Mouse (Mus musculus) stomach, postnatal 0 days (tissue): ENCODE measurements around the gene Erc2. TPM values are rescaled to one million over a fixed set of nuclear protein-coding genes. Genes with fewer than 3 reads are reported as not detected.

Experiments
- ATAC-seq: fragments of 200-750 bp; cut with Nextera tagmentation; 2 replicates; pipeline ENCODE4 v1.8.0; 2017; ENCODE audit not compliant: low FRiP score, low TSS enrichment
- DNase-seq: peaks from one replicate; pipeline ENCODE4 v3.0.0-alpha.2; 2016; ENCODE audit warnings: low spot score
- H3K27ac ChIP-seq: fragments of 300-500 bp; sonication (generic); replicated peaks from 2 replicates; pipeline ENCODE4 v1.5.1; 2014; ENCODE audit warnings: mild to moderate bottlenecking, control low read depth
- H3K27me3 ChIP-seq: fragments of 300-500 bp; sonication (generic); 2 replicates; pipeline ENCODE4 v1.6.1; 2014; ENCODE audit warnings: low read length; ENCODE audit not compliant: control insufficient read depth, insufficient read depth
- H3K36me3 ChIP-seq: fragments of 300-500 bp; sonication (generic); 2 replicates; pipeline ENCODE4 v1.6.1; 2014; ENCODE audit warnings: low read length, mixed read lengths; ENCODE audit not compliant: control insufficient read depth, insufficient read depth
- H3K4me1 ChIP-seq: fragments of 300-500 bp; sonication (generic); replicated peaks from 2 replicates; pipeline ENCODE4 v1.6.1; 2014; ENCODE audit warnings: antibody characterized with exemption; ENCODE audit not compliant: control insufficient read depth, insufficient read depth
- H3K4me2 ChIP-seq: fragments of 300-500 bp; sonication (generic); replicated peaks from 2 replicates; pipeline ENCODE4 v1.6.1; 2014; ENCODE audit warnings: low read depth, mild to moderate bottlenecking, control low read depth, moderate library complexity
- H3K4me3 ChIP-seq: fragments of 300-500 bp; sonication (generic); 2 replicates; pipeline ENCODE4 v1.5.1; 2014; ENCODE audit warnings: low read depth, low read length, control low read depth
- H3K9ac ChIP-seq: fragments of 300-500 bp; sonication (generic); 2 replicates; pipeline ENCODE4 v1.6.1; 2014; ENCODE audit warnings: mild to moderate bottlenecking, low read length, control low read depth, mixed read lengths
- H3K9me3 ChIP-seq: fragments of 300-500 bp; sonication (generic); 2 replicates; pipeline ENCODE4 v1.6.1; 2016; ENCODE audit warnings: low read length; ENCODE audit not compliant: control insufficient read depth
- CTCF ChIP-seq: IDR thresholded peaks from 2 replicates; pipeline ENCODE4 v1.5.1; 2016; ENCODE audit warnings: antibody characterized with exemption, low read depth, mild to moderate bottlenecking, moderate library complexity
- EP300 ChIP-seq: optimal IDR thresholded peaks from 2 replicates; pipeline ENCODE3; 2016; ENCODE audit warnings: antibody characterized with exemption
- WGBS: fragments of 180-500 bp; shearing (Covaris S2); extraction: QIAGEN DNeasy Blood & Tissue Kit; methylation state at CpG from one replicate; pipeline ENCODE4 v1.1.7; 2014; 5-methylcytosine and 5-hydroxymethylcytosine counted together
- polyA plus RNA-seq: library from polyadenylated mRNA; unstranded; fragments of >200 nt; fragmentation: Nextera tagmentation; extraction: Ambion mirVana; gene quantifications from 2 replicates; pipeline ENCODE4 v1.2.1, GENCODE M21; 2015

Erc2 gene
- polyA plus RNA-seq, 1 experiment from 2014 or later = 3.0 TPM

DNA sequence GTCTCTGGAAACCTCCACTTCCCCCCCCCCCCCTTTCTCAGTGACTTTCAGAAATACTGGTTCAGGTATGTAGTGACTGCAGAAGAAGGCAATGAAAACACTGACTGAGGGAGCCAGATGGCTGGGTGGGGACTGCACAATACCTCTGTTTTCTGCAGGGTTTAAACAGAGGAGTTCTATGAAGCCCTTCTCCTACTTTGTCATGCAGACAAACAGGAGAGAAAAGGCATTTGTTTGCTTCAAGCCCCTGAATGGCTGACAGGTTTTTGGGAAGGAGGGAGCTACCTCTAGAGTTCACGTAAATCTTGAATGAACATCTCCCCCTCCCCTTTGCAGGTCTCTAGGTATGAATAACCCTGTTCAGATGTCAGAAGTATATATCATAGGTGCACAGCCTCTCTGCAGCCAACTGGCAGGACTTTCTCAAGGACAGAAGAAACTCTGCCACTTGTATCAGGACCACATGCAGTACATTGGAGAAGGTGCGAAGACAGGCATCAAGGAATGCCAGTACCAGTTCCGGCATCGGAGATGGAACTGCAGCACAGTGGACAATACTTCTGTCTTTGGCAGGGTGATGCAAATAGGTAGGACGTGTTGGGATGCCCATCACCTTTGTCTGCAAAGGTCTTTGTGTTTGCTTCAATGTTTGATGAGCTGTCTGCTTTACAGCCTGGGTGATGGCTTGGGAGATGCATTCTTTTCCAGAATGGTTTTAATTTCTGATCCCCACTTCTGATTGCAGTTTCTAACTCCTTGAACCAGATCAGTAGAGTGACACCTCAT is 890.8 kb downstream of the Erc2 start:
- ATAC-seq (no peak), DNase-seq (no peak)
- no peak for TF ChIP-seq EP300
- TF ChIP-seq CTCF = no peak
- H3K36me3 ChIP-seq = peaks cover 3% of the 10 kb centered on the region; the same call in 1 of the 2 replicates
- no peak overlapping the region for H3K9ac ChIP-seq
- H3K4me1 ChIP-seq = peaks cover 3% of the 10 kb centered on the region; the same call in 1 of the 2 replicates
- H3K4me3 ChIP-seq = no peak overlapping the region
- no peaks in the 10 kb centered on the region for H3K9me3 ChIP-seq
- no peak overlapping the region for H3K27ac ChIP-seq
- WGBS = 86% methylated on average over 5 of the region's 5 CpGs
- H3K4me2 ChIP-seq = no peak overlapping the region
- H3K27me3 ChIP-seq = no peaks in the 10 kb centered on the region

- Histone ChIP-seq H3K4me1 (peaks cover 3% of the 10 kb centered on the region; the same call in 1 of the 2 replicates), H3K9ac (no peak overlapping the region), H3K27ac (no peak overlapping the region), H3K4me2 (no peak overlapping the region), H3K9me3 (no peaks in the 10 kb centered on the region), H3K36me3 (peaks cover 3% of the 10 kb centered on the region; the same call in 1 of the 2 replicates), H3K4me3 (no peak overlapping the region), H3K27me3 (no peaks in the 10 kb centered on the region)
- no peak for ATAC-seq
- no peak for DNase-seq
- 38% methylated on average over 2 of the region's 2 CpGs for WGBS
- TF ChIP-seq CTCF (no peak), EP300 (no peak)
These were observed 891.9 kb downstream of the Erc2 start for GRCm38 (mm10) chr14:28514171-28514570.

- Histone ChIP-seq H3K4me2 (no peak overlapping the region), H3K4me3 (no peak overlapping the region), H3K36me3 (peaks cover 3% of the 10 kb centered on the region; the same call in 1 of the 2 replicates), H3K9ac (no peak overlapping the region), H3K27ac (no peak overlapping the region), H3K4me1 (0 out of 2 replicates have a peak, but pooled peaks cover under 1% of the 10 kb centered on the region), H3K27me3 (no peaks in the 10 kb centered on the region), H3K9me3 (no peaks in the 10 kb centered on the region)
- DNase-seq = no peak
- ATAC-seq = no peak
- WGBS = 65% methylated on average over 6 of the region's 6 CpGs
- TF ChIP-seq EP300 = no peak
- no peak for TF ChIP-seq CTCF
These were observed 893.1 kb downstream of the Erc2 start for GRCm38 (mm10) chr14:28515331-28515730.

DNA sequence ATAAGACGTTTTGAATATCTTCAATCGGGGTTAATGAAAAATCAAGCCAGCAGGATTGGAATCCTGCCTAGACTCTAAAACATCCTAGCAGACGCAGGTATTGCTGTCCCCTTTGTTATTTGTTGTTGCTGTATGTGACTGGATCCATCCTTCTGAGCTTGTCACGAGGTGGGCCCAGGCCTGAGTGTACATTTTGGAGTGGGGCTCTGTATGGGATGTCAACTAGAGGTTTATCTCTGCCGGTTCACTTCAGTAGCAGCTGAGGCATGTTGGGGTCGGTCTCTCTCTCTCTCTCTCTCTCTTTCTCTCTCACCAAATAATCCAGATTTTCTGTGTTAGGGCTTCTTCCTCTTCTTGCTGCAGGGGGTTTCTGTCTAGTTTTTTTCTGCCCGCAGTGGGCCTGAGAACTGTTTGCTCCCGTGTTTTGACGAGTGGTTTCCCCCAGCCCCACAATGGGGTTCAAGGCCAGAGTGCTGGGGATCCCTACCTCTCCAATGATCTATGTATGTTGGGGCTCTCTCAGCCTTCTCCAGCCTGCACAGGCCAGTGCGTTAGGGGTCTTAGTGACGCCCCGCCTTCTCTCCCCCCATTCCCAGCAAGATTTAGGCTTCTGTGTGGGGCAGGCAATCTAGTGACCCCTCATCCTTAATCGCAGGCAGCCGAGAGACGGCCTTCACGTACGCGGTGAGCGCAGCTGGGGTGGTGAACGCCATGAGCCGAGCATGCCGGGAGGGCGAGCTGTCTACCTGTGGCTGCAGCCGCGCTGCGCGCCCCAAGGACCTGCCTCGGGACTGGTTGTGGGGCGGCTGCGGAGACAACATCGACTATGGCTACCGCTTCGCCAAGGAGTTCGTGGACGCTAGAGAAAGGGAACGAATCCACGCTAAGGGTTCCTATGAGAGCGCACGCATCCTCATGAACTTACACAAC is 895.7 kb downstream of the Erc2 start:
- 71% methylated on average over 39 of the region's 39 CpGs for WGBS
- peaks cover 3% of the 10 kb centered on the region; the same call in 1 of the 2 replicates for H3K36me3 ChIP-seq

DNA sequence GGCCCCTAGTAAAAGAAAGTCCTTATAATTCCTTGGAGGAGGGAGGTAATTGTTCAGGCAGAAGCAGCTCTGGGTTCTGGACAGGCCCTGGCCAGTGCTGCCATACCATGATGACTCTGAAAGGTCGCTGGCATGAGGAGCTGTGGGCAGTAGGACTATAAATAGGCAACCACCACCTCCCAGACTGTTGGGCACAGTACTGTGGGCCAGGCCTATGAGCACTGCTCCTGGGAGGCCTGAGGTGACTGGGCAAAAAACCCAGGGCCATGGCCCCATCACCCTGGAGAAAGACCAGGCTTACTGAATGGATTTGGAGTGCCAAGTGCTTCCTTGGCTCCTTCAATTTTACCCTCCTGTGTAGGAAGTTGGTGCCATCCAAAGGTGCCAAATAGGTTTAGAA is 898.9 kb downstream of the Erc2 start:
- WGBS = 68% methylated on average over 1 of the region's 1 CpGs
- ATAC-seq = no peak
- DNase-seq = no peak
- Histone ChIP-seq H3K4me2 (no peak overlapping the region), H3K9me3 (no peaks in the 10 kb centered on the region), H3K36me3 (peaks cover 3% of the 10 kb centered on the region; the same call in 1 of the 2 replicates), H3K27ac (no peak overlapping the region), H3K4me3 (no peak overlapping the region), H3K27me3 (no peaks in the 10 kb centered on the region), H3K9ac (no peak overlapping the region), H3K4me1 (no peaks in the 10 kb centered on the region)
- no peak for TF ChIP-seq EP300
- TF ChIP-seq CTCF = no peak

More for the DNA sequence above, 895.7 kb downstream of the Erc2 start:
- H3K9me3 ChIP-seq = no peaks in the 10 kb centered on the region
- no peak for ATAC-seq
- TF ChIP-seq CTCF (no peak), EP300 (no peak)
- no peak overlapping the region for H3K27ac ChIP-seq
- DNase-seq = no peak
- H3K4me1 ChIP-seq = no peaks in the 10 kb centered on the region
- no peaks in the 10 kb centered on the region for H3K27me3 ChIP-seq
- H3K9ac ChIP-seq = no peak overlapping the region
- no peak overlapping the region for H3K4me3 ChIP-seq
- H3K4me2 ChIP-seq = no peak overlapping the region
